Mouse (Mus musculus) CH12.LX (cell line): ENCODE measurements around the gene Ctso. TPM values are rescaled to one million over a fixed set of nuclear protein-coding genes. Genes with fewer than 3 reads are reported as not detected.

Experiments used
- DNase-seq: peaks from one replicate; pipeline ENCODE4 v3.0.0-alpha.2; 2013; ENCODE audit errors: extremely low read depth
- H3K27ac ChIP-seq: 2 replicates; pipeline ENCODE4 v1.5.1; 2012; ENCODE audit warnings: low read depth, mild to moderate bottlenecking, control low read depth, moderate library complexity; ENCODE audit not compliant: insufficient read depth
- H3K27me3 ChIP-seq: replicated peaks from 2 replicates; pipeline ENCODE3; 2012; ENCODE audit warnings: inconsistent platforms
- H3K36me3 ChIP-seq, 2 experiments: replicated peaks in 1 of 2; 2 replicates each; pipeline versions ENCODE3 to v1.6.1; 2012; ENCODE audit warnings: inconsistent platforms in 1 of 2, low read length in 1 of 2, mild to moderate bottlenecking in 1 of 2, mixed read lengths in 1 of 2, moderate library complexity in 1 of 2; ENCODE audit not compliant: control insufficient read depth in 1 of 2, insufficient read depth in 1 of 2
- H3K4me1 ChIP-seq, 2 experiments: 2 replicates each; pipeline ENCODE4 v1.6.1; 2012; ENCODE audit warnings: inconsistent platforms in 1 of 2, moderate library complexity in 1 of 2; ENCODE audit not compliant: insufficient read depth in 2 of 2, control insufficient read depth in 1 of 2
- H3K4me2 ChIP-seq: 2 replicates; pipeline ENCODE4 v1.6.1; 2012; ENCODE audit warnings: low read depth, mild to moderate bottlenecking, control low read depth; ENCODE audit not compliant: poor library complexity, insufficient read depth, severe bottlenecking
- H3K4me3 ChIP-seq, 3 experiments: fragments of 150-350 bp in 1 of 3; sonication (generic) in 1 of 3; replicated peaks in 1 of 3; 2 replicates each; pipeline versions ENCODE3 to v1.5.1; 2011 to 2012; ENCODE audit warnings: low read depth in 2 of 3, low read length in 2 of 3, mild to moderate bottlenecking in 2 of 3, moderate library complexity in 2 of 3, control low read depth in 1 of 3, improper control_type of control experiment in 1 of 3, inconsistent platforms in 1 of 3, mixed read lengths in 1 of 3; ENCODE audit not compliant: poor library complexity in 1 of 3
- H3K79me2 ChIP-seq: replicated peaks from 2 replicates; pipeline ENCODE4 v1.6.1; 2012; ENCODE audit warnings: mild to moderate bottlenecking, moderate library complexity; ENCODE audit not compliant: control insufficient read depth, poor library complexity, insufficient read depth, severe bottlenecking; ENCODE audit errors: extremely low read depth
- H3K9ac ChIP-seq: 2 replicates; pipeline ENCODE4 v1.6.1; 2012; ENCODE audit warnings: low read depth, mild to moderate bottlenecking, control low read depth, moderate library complexity; ENCODE audit not compliant: insufficient read depth
- H3K9me3 ChIP-seq: replicated peaks from 2 replicates; pipeline ENCODE3; 2012; ENCODE audit warnings: low read length, inconsistent platforms, mixed read lengths
- CHD1 ChIP-seq: IDR thresholded peaks from 2 replicates; pipeline ENCODE4 v1.6.1; 2012; ENCODE audit warnings: low read depth, low read length, improper control_type of control experiment, inconsistent platforms
- CHD2 ChIP-seq: IDR thresholded peaks from 2 replicates; pipeline ENCODE4 v1.6.1; 2011; ENCODE audit warnings: low read length, improper control_type of control experiment
- CTCF ChIP-seq, 2 experiments: IDR thresholded peaks in 1 of 2; conservative IDR thresholded peaks in 1 of 2; 2 replicates each; pipeline ENCODE4 v1.5.1; 2011 to 2012; ENCODE audit warnings: low read depth in 2 of 2, low read length in 2 of 2, improper control_type of control experiment in 1 of 2, inconsistent platforms in 1 of 2, mild to moderate bottlenecking in 1 of 2, moderate library complexity in 1 of 2
- EP300 ChIP-seq: IDR thresholded peaks from 2 replicates; pipeline ENCODE4 v1.6.1; 2011; ENCODE audit warnings: low read length, improper control_type of control experiment
- ETS1 ChIP-seq: conservative IDR thresholded peaks from 2 replicates; pipeline ENCODE4 v1.6.1; 2012; ENCODE audit warnings: low read depth, mild to moderate bottlenecking, inconsistent platforms, low read length, improper control_type of control experiment, moderate library complexity
- JUND ChIP-seq: conservative IDR thresholded peaks from 2 replicates; pipeline ENCODE4 v1.6.1; 2011; ENCODE audit warnings: low read depth, low read length, improper control_type of control experiment
- KAT2A ChIP-seq: IDR thresholded peaks from 2 replicates; pipeline ENCODE4 v1.6.1; 2012; ENCODE audit warnings: low read length, improper control_type of control experiment, inconsistent platforms; ENCODE audit not compliant: insufficient replicate concordance
- MAFK ChIP-seq: IDR thresholded peaks from 2 replicates; pipeline ENCODE4 v1.6.1; 2011; ENCODE audit warnings: low read length, improper control_type of control experiment; ENCODE audit not compliant: insufficient replicate concordance
- MAX ChIP-seq: IDR thresholded peaks from 2 replicates; pipeline ENCODE4 v1.6.1; 2011; ENCODE audit warnings: low read length, improper control_type of control experiment
- MEF2A ChIP-seq: IDR thresholded peaks from 2 replicates; pipeline ENCODE4 v1.6.1; 2014; ENCODE audit warnings: low read depth, mild to moderate bottlenecking, inconsistent platforms, low read length, improper control_type of control experiment, borderline replicate concordance
- MYC ChIP-seq: IDR thresholded peaks from 2 replicates; pipeline ENCODE4 v1.6.1; 2011; ENCODE audit warnings: low read depth, mild to moderate bottlenecking, improper control_type of control experiment, low read length
- NELFE ChIP-seq: IDR thresholded peaks from 2 replicates; pipeline ENCODE4 v1.6.1; 2011; ENCODE audit warnings: low read depth, low read length, improper control_type of control experiment
- PAX5 ChIP-seq: IDR thresholded peaks from 2 replicates; pipeline ENCODE4 v1.6.1; 2012; ENCODE audit warnings: low read length, inconsistent platforms, mixed read lengths
- POLR2A ChIP-seq: IDR thresholded peaks from 2 replicates; pipeline ENCODE4 v1.6.1; 2011; ENCODE audit warnings: low read depth, mild to moderate bottlenecking, improper control_type of control experiment, low read length
- POLR2AphosphoS2 ChIP-seq: IDR thresholded peaks from 2 replicates; pipeline ENCODE4 v1.6.1; 2011; ENCODE audit warnings: low read depth, low read length, improper control_type of control experiment
- RAD21 ChIP-seq: IDR thresholded peaks from 2 replicates; pipeline ENCODE4 v1.6.1; 2011; ENCODE audit warnings: low read depth, mild to moderate bottlenecking, low read length, improper control_type of control experiment, moderate library complexity
- SIN3A ChIP-seq: IDR thresholded peaks from 2 replicates; pipeline ENCODE4 v1.6.1; 2012; ENCODE audit warnings: low read length, improper control_type of control experiment, inconsistent platforms
- TCF12 ChIP-seq: IDR thresholded peaks from 2 replicates; pipeline ENCODE4 v1.6.1; 2014; ENCODE audit warnings: low read depth, mild to moderate bottlenecking, inconsistent platforms, low read length, improper control_type of control experiment
- UBTF ChIP-seq: IDR thresholded peaks from 2 replicates; pipeline ENCODE4 v1.6.1; 2012; ENCODE audit warnings: low read depth, mild to moderate bottlenecking, inconsistent platforms, low read length, improper control_type of control experiment, moderate library complexity
- USF1 ChIP-seq: IDR thresholded peaks from 2 replicates; pipeline ENCODE4 v1.6.1; 2014; ENCODE audit warnings: low read depth, mild to moderate bottlenecking, inconsistent platforms, low read length, improper control_type of control experiment
- USF2 ChIP-seq: conservative IDR thresholded peaks from 2 replicates; pipeline ENCODE4 v1.6.1; 2011; ENCODE audit warnings: low read depth, low read length, improper control_type of control experiment
- ZC3H11A ChIP-seq: IDR thresholded peaks from 2 replicates; pipeline ENCODE4 v1.6.1; 2012; ENCODE audit warnings: low read depth, mild to moderate bottlenecking, inconsistent platforms, low read length, improper control_type of control experiment
- ZNF384 ChIP-seq: IDR thresholded peaks from 2 replicates; pipeline ENCODE4 v1.6.1; 2012; ENCODE audit warnings: low read depth, low read length, improper control_type of control experiment, inconsistent platforms
- dilution Hi-C: fragments of 300-500 bp; cut with MboI; formaldehyde crosslinking; loops from 2 replicates; pipeline ENCODE4 v1.14.3; 2020; ENCODE audit warnings: low sequenced_read_pairs; ENCODE audit not compliant: extremely low pct_unique_long_range_greater_than_20kb, extremely low pct_ligation_motif_present
- in situ Hi-C: fragments of 300-500 bp; cut with MboI; formaldehyde crosslinking; loops from 3 replicates; pipeline ENCODE4 v1.14.3; 2019; ENCODE audit warnings: low sequenced_read_pairs, low pct_ligation_motif_present, low pct_unique_long_range_greater_than_20kb, mixed read lengths
- polyA plus RNA-seq: library from polyadenylated mRNA; unstranded; fragments of >175 nt; gene quantifications from 2 replicates; pipeline ENCODE4 v1.2.1, GENCODE M21; 2012; ENCODE audit warnings: low read depth; ENCODE audit not compliant: insufficient read length
- total RNA-seq, 2 experiments: library from RNA; depleted of rRNA; stranded (reverse); fragments of 300-350 nt in 1 of 2; fragments of >200 nt in 1 of 2; gene quantifications; 2 replicates each; pipeline ENCODE4 v1.2.3; 2012 to 2014

Gene Ctso
- total and polyA plus RNA-seq, 3 experiments = 21.1 to 41.7 (median 39.2) TPM

DNA sequence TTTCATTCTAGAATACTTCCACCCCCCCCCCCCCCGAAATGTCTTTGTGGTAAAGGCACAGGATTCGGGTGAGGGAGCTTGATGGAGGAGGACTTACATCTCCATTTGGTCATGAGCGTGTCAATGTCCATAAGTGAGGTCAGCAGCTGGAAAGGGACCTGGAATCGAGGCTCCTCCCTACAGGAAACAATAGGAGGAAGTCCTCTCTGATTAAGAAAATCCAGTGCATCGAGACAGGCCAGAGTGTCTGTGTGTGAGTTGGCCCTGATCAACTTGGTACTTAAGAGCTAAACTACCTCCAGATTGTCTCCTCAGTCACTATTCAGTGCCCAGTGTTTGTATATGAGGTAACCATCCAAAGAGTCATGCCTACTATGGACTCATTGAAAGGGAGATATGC, 28.9 kb downstream of the Ctso start:
- Histone ChIP-seq H3K4me2 (no peak overlapping the region), H3K9ac (no peak overlapping the region), H3K9me3 (no peaks in the 10 kb centered on the region), H3K36me3 (peaks cover 0 to 6% of the 10 kb centered on the region in 2 experiments), H3K27me3 (no peaks in the 10 kb centered on the region), H3K27ac (no peak overlapping the region), H3K79me2 (no peaks in the 10 kb centered on the region), H3K4me3 (no peak overlapping the region), H3K4me1 (no peaks in the 10 kb centered on the region)
- TF ChIP-seq MYC (no peak), ZC3H11A (no peak)
- no peak for DNase-seq
- dilution Hi-C loops = no loop called here
- in situ Hi-C loops = no loop called here

DNA sequence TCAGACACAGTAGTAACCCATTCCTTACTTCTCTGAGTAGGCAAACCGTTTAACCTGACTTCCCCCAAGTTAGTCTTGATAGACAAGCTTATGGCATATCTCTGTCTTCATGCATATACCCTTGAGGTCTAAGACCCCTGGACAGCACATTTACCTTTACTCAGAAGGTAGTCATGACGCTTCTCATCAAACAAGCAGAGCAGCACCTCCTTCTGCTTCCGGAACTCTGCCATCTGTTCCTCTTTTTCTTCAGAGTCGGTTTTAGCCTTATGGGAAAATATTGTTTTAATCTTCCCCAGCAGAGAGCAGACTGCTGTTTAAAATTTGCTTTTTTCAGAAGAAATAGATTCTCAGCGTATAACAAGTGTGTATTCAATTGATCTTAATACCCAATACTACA, 31.4 kb downstream of the Ctso start:
- no peaks in the 10 kb centered on the region for H3K9me3 ChIP-seq
- no peak overlapping the region for H3K4me3 ChIP-seq
- no peaks in the 10 kb centered on the region for H3K27me3 ChIP-seq
- no peak overlapping the region for H3K9ac ChIP-seq
- DNase-seq = no peak
- no peak overlapping the region for H3K27ac ChIP-seq
- in situ Hi-C loops (no loop called here), dilution Hi-C loops (no loop called here)
- H3K79me2 ChIP-seq = no peaks in the 10 kb centered on the region
- H3K4me1 ChIP-seq = no peaks in the 10 kb centered on the region
- H3K36me3 ChIP-seq = no peaks in the 10 kb centered on the region
- no peak overlapping the region for H3K4me2 ChIP-seq
- TF ChIP-seq RAD21 = no peak
- no peak for TF ChIP-seq TCF12
- no peak for TF ChIP-seq UBTF
- no peak for TF ChIP-seq KAT2A
- no peak for TF ChIP-seq MAX
- no peak for TF ChIP-seq USF2
- no peak for TF ChIP-seq CHD1
- no peak for TF ChIP-seq PAX5
- TF ChIP-seq SIN3A = no peak
- no peak for TF ChIP-seq NELFE
- no peak for TF ChIP-seq POLR2A
- no peak for TF ChIP-seq ZNF384
- TF ChIP-seq CHD2 = no peak
- TF ChIP-seq, all 38 proteins: peak for 0

DNA sequence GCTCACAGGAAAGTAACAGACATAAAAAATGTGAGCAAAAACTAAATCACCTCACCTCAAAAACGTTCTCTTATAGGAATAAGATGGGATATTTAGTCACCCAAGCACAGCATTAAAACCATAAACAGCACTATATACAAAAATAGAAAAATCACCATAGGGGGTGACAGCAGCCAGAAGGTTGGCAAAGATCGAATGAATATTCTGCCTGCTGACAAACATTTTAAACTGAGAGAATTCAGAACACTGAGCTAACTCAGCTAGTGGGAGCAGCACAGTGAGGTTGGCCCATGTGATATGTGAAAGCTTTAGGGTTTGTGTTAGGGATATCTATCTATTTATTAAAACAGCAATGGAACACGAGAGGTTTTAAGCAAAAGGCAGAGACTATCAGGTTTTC, 32.2 kb downstream of the Ctso start:
- no peak overlapping the region for H3K4me2 ChIP-seq
- no peaks in the 10 kb centered on the region for H3K9me3 ChIP-seq
- no peak for DNase-seq
- no peaks in the 10 kb centered on the region for H3K36me3 ChIP-seq
- H3K9ac ChIP-seq = no peak overlapping the region
- no peak for TF ChIP-seq ZNF384
- no peak for TF ChIP-seq JUND
- no peak for TF ChIP-seq MAFK
- no peak for TF ChIP-seq CTCF (conservative IDR thresholded peaks at IDR 0.05 in 1 of 2, IDR thresholded peaks at IDR 0.05 in 1 of 2; ENCODE audit: low read depth in 2 of 2, low read length in 2 of 2)
- TF ChIP-seq MEF2A = no peak
- no peak for TF ChIP-seq PAX5
- TF ChIP-seq UBTF = no peak
- no peak for TF ChIP-seq USF1
- TF ChIP-seq EP300 = no peak
- TF ChIP-seq POLR2AphosphoS2 = no peak
- no peak for TF ChIP-seq POLR2A
- TF ChIP-seq ETS1 = no peak
- TF ChIP-seq CHD1 = no peak
- no peak for TF ChIP-seq MAX
- no peaks in the 10 kb centered on the region for H3K27me3 ChIP-seq
- in situ Hi-C loops = no loop called here
- H3K4me1 ChIP-seq = no peaks in the 10 kb centered on the region
- H3K4me3 ChIP-seq = no peak overlapping the region
- dilution Hi-C loops = no loop called here
- H3K79me2 ChIP-seq = no peaks in the 10 kb centered on the region
- H3K27ac ChIP-seq = no peak overlapping the region
